In the genomic region with DNA sequence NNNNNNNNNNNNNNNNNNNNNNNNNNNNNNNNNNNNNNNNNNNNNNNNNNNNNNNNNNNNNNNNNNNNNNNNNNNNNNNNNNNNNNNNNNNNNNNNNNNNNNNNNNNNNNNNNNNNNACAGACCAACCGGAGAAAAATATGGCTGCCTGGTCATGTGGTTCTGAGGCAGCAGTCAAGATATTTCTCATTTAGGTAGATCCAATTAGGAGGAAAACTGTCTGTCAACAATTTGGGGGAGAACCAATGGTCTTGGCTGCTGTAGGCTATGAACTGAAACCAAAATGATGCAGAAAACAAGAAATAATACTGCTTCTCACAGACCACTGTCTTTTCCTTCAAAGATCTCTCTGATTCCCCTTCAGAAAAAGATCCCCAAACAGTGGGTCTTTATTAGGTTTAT, we compare ENCODE assay signal across 25 mouse cellular contexts.
"Had no signal": no experiment of that assay in that cellular context is flagged by ENCODE, and none has a peak within 500 bp of the region (broad histone marks: within the 10 kb centered on the region; RNA-seq: fewer than 3 reads in every experiment).

No protein-coding gene starts in this region.

- H3K27me3 ChIP-seq: heart, embryonic 12.5 days; hindbrain, embryonic 12.5 days; intestine, embryonic 15.5 days; limb, embryonic 12.5 days; liver, embryonic 15.5 days had no signal

- H3K27ac ChIP-seq: gastrocnemius, adult 2 months; heart, embryonic 10.5 days; hindbrain, embryonic 10.5 days; hindbrain, embryonic 12.5 days; hindbrain, embryonic 14.5 days; intestine, embryonic 15.5 days; left cerebral cortex, adult 2 months; limb, embryonic 10.5 days; limb, embryonic 12.5 days; liver, embryonic 15.5 days had no signal

- H3K4me2 ChIP-seq: heart, embryonic 12.5 days; hindbrain, embryonic 12.5 days; hindbrain, embryonic 14.5 days; intestine, embryonic 15.5 days; limb, embryonic 12.5 days; liver, embryonic 15.5 days had no signal

- ATAC-seq: hindbrain, embryonic 16.5 days; inflammation-experienced regulatory T-cells, adult 6 months; intestine, embryonic 15.5 days; intestine, postnatal 0 days had no signal

- H3K4me3 ChIP-seq: gastrocnemius, adult 2 months; heart, embryonic 10.5 days; heart, embryonic 12.5 days; hindbrain, embryonic 10.5 days; hindbrain, embryonic 12.5 days; intestine, embryonic 15.5 days; left cerebral cortex, adult 2 months; limb, embryonic 10.5 days; limb, embryonic 12.5 days; liver, embryonic 15.5 days had no signal

- H3K9me3 ChIP-seq: heart, embryonic 10.5 days; heart, embryonic 12.5 days; hindbrain, embryonic 10.5 days; hindbrain, embryonic 12.5 days; intestine, embryonic 15.5 days; limb, embryonic 10.5 days; limb, embryonic 12.5 days; liver, embryonic 15.5 days had no signal

- H3K9ac ChIP-seq: heart, embryonic 12.5 days; hindbrain, embryonic 12.5 days; hindbrain, embryonic 14.5 days; intestine, embryonic 15.5 days; limb, embryonic 12.5 days; liver, embryonic 15.5 days had no signal

- H3K36me3 ChIP-seq: heart, embryonic 10.5 days; heart, embryonic 12.5 days; hindbrain, embryonic 10.5 days; hindbrain, embryonic 12.5 days; intestine, embryonic 15.5 days; limb, embryonic 10.5 days; limb, embryonic 12.5 days; liver, embryonic 15.5 days had no signal

- DNase-seq: gastrocnemius, adult 2 months; gastrocnemius, postnatal 10 days; gastrocnemius, postnatal 25 days; heart, adult 18-20 months; heart, postnatal 10 days; heart, postnatal 4 days; kidney, adult 18-20 months; kidney, adult 8-10 months; kidney, postnatal 10 days; kidney, postnatal 25 days; kidney, postnatal 4 days; layer of hippocampus, adult 9-11 months had no signal

- H3K4me1 ChIP-seq: heart, embryonic 10.5 days; heart, embryonic 12.5 days; intestine, embryonic 15.5 days; limb, embryonic 10.5 days; limb, embryonic 12.5 days had no signal
